Mouse (Mus musculus) heart, adult 8-10 months (tissue): ENCODE results near the gene Uck1. TPM values are rescaled to one million over a fixed set of nuclear protein-coding genes. Genes with fewer than 3 reads are reported as not detected.

ENCODE experiments used
- DNase-seq: peaks from one replicate; pipeline ENCODE4 v3.0.0; 2022; ENCODE audit warnings: low spot score
- total RNA-seq, 4 experiments: library from RNA; stranded (reverse); gene quantifications; 2 replicates each; pipeline ENCODE4 v1.2.4; 2022

The Uck1 gene
- total RNA-seq, 4 experiments from 2014 or later, result 22.9 to 24.5 (median 23.3) TPM

DNA sequence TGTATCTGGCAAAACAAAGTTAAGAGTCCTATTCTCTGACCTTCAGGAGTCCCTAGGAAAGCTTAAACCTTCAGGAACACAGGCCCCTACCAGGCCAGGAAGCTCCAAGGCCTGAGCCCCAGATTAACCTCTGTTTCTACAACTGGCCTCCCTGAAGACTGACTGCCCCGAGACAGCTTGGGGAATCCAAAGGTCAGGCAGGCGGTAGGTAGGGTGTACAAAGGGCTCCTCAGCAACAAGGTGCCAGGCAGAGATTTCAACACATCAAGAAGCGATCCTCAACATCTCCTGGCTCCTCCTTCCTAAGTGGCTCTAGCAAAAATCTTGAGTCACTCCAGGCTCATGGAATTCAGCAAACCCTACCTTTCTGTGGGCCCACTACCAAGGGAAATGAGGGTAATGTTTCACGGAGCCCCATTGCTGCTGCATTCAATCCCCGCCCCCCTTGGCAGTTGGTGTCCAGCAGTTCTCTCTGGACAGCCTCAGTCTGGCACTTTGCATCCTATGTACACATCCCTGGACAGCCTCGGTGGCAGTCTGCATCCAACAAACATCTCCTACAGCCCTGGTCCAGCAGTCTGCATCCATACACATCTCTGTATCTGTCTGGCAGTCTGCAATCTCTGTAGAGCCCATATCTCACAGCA is 949 bp downstream of the Uck1 start:
- no peak for DNase-seq

GRCm38 (mm10) chr2:32256273-32256672 is 3.7 kb downstream of the Uck1 start:
- no peak for DNase-seq

DNA sequence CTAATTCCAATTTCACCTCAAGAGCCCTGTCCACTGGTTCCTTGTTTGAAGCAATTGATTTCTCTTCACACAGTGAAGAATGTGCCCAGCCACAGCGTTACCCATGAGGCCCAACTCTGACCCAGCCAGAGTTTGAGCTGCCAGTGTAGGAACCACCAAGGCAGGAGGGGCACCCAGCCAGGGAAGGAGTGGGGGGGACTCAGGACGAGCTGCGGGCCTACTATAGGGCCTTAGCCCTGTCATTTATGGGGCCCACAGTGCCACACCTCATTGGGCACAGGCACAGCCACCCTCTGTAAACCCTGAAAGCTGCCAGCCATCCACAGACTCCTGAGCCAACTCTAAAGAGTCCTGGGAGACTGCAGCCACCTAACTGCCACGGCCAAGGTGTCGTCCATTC is 5.4 kb downstream of the Uck1 start:
- DNase-seq, result no peak

DNA sequence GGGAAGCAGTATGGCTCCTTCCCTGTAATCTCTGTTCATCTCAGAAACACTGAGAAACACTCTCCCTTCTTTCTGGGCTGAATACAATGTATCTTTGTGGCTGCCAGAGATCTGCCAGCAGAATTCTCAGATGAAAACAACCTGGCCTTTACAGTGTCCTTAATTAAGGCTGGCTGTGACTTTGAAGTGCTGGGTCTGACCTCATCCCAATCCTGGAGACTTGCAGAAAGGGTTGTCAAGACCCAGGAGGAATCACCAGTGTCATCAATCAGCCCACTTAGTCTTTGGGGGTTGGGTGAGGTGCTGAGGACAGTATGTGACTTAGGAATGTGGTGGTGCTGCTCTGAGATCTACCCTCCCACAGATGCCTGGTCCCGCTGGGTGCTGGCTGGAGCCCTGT is 6.6 kb downstream of the Uck1 start:
- DNase-seq, result no peak

GRCm38 (mm10) chr2:32252658-32253057 is 7.3 kb downstream of the Uck1 start:
- no peak for DNase-seq

DNA sequence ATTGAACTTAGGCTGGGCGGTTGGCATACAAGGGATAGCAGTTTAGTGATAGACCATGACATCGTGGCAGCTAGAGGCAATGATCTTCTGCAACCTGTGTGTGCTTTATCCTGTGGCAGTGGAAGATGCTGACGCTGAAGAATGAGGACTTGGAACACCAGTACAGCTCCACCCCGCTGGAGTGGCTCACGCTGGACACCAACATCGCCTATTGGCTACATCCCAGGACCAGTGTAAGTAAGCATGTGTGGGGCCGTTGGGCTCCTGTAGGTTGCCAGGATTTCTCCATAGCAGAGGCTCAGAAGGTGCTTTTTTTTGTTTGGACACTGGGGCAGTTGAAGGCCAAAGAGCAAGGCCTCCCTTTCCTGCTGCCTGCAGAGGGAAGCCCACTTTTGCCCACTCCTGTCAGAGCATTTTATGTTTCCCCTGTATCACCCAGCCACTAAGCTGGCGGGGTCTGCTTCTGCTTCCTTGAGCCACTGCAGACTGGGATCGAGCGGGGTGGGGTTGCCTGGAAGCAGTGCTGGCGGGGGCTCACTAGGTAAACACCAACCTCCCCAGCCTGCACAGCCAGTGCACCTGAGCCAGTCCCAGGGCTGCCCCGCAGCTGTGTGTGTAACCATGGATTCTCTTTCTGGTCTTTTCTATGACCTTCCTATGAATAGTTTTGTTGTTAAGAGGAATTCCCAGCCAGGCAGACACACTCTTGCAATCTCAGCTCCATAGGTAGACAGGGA is 8.0 kb downstream of the Uck1 start:
- DNase-seq, result peak; percentile 19

DNA sequence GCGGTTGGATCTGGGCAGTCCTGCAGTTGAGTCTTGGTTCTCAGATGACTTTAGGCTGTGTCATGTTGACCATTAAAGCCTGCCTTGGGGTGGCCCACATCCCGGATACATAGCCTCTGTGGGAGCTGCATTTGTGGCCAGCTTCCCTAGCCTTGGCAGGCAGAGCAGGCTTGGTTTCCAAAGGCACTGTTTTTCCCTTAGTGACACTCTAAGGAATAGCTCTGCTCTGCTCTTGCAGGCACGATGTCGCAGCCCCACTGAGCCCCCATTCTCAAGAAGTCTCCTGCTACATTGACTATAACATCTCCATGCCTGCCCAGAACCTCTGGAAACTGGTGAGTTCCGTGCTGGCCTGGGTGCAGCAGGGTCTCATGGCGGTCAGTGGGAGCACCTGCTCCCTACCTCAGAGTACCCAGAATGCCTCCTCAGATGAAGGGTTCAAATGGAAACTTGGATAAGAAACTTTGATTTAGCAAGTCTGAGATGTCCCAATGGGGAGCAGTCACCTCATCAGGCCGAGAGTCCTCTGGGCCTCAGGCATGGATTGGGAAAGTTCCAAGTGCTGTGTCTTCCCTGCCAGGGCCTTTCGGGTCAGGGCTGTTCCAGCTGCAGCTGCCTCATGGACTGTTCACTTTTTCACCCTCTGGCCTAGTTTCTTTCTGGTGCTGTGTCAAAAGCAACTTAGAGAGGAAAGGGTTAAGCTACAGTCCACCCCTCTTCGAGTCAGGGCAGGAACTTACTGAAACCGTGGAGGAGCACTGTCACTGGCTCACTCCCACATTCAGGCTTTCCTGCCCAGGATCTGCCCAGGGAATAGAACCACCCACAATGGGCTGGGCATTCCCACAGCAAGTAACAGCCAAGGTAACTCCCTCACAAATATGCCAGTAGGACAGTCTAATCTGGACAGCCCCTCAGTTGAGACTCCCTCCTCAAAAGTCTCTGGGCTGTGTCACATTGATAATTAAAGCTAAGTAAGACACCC is 11.3 kb downstream of the Uck1 start:
- DNase-seq, result peak; percentile 20

- DNase-seq, result no peak
Measured at GRCm38 (mm10) chr2:32246741-32247140, 13.2 kb downstream of the Uck1 start.

GRCm38 (mm10) chr2:32242986-32243385 is 17.0 kb downstream of the Uck1 start:
- no peak for DNase-seq

GRCm38 (mm10) chr2:32240591-32240990 is 19.4 kb downstream of the Uck1 start:
- DNase-seq, result no peak

DNA sequence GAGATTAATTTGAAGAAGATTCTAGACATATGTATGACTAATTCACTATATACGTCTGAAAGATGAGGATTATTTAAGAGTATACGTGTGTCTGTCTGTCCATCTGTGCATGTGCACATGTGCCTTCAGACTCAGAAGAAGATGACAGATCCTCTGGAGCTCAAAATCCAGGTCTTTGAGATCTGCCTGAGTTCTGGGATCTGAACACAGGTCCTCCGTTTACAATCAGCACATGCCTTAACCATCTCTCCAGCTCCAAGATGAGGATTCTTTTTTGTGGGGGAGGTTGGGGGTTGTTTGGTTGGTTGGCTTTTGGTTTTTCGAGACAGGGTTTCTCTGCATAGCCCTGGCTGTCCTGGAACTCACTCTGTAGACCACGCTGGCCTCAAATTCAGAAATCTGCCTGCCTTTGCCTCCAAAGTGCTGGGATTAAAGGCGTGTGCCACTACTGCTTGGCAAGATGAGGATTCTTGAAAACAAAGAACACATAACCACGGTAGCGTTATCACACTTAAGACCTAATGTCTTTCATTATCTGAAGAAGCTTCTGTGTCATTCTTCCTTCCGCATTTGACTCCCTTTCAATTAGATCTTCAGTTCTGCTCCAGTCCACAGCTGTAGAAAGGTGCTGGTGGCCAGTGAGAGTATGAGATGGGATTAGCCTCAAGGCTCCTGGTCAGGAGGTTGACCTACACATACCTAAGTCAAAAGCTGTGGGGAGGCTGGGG is 21.1 kb downstream of the Uck1 start:
- DNase-seq, result no peak

DNA sequence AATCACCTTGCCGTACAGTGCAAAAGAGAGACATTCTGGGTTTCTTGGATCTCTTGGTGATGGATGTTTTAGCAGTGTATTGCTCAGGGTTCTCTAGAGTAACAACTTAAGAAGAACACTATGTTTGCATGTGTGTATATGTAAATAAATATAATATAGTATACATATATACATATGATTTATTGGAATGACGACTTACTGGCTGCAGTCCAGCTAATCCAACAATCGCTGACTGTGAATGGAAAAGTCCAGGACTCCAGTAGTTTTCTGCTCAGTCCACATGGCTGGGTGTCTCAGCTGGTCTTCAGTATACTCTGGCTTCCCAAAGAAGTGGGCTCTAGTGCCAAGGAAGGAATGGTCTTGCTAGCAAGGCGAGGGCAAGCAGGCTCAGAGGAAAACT is 22.4 kb downstream of the Uck1 start:
- no peak for DNase-seq

DNA sequence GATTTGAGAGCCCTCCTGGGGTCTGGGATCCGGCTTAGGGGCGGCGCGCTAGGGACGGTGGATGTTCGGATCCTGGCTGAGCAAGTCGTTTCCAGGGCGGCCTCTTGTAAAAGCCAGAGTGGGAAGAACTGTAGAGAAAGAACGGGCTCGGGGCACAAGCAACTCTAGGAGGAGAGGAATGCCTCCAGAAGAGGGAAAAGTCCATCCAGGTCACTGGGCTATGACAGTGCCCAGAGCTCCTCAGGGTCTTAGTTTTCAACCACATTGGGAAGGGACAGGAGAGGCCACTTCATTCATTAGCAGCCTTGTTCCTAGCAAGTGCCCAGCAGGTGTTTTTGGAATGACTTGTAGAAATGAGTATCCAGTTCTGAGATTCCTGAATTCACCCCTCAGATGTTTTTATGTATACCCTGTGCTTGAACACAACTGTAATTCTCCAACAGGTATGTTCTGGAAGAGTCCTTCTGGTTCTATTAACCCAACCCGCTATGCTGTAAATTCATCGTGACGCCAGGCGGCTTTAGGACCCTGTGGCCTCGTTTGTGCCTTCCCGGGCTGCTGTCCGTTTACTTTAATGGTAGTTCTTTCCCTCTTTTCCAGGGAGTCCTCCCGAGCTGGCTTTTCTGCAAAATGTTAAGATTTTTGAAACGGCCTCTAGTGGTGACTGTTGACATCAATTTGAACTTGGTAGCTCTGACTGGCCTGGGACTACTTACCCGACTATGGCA is 23.0 kb downstream of the Uck1 start:
- DNase-seq, result peak; percentile 65

DNA sequence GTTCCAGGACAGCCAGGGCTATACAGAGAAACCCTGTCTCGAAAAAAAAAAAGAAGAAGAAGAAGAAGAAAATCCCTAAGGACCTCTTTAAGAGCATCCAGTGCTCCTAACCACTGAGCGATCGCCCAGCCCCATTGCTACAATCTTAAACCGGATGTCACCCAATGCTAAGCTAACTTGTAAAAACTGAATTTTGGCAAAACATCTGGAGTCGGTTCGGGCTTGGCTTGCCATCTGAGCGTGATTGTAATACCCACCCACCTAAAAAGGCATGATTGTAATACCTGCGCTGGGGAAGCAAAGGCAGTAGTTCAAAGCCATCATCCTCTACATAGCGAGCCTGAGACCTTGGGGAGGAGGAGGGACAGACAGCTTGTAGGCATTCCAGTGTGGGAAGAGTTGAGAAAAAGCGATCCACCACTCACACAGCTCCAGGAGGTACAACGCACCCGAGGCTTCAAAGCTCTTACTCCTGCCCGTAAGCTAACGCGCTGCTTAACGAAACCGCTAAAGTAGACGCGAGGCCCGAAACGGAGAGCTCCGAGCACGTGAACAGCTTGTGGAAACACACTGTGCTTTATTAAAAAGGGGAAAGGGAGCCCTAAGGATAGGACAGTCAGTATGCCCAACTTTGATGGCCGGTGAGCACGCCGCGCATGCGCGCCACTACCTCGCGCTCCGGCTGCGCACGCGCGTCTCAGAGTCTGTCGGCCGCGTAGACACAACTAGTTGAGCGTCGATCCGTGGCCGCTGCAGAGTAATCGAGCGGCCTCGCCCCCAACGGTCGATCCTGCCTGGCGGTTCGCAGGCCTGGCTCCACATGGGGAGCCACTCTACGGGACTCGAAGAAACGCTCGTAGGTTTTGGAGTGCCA is 23.8 kb downstream of the Uck1 start, which contains the start of gene Pomt1:
Gene Pomt1, plus strand, starts transcription at position 705 of the 874 bp plus-strand sequence.
- DNase-seq, result peak; percentile 88

DNA sequence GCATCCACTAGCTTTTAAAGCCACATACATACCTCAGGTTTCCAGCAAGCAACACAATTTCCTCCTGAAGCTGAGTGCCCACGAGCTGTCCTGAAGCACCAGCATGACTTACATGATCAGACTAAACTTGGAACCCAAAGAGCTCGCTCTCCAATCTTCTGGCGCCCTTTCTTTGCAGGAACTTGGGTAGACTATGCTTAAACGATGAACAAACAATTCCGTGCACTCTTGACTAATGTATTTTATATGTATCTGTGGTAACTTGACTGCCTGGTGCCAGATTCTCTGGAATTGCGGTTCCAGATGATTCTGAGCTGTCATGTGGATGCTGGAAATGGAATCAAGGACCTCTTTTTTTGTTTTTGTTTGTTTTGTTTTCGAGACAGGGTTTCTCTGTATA is 24.5 kb downstream of the Uck1 start:
- DNase-seq, result no peak

GRCm38 (mm10) chr2:32222057-32222456 is 37.9 kb downstream of the Uck1 start:
- DNase-seq, result no peak

DNA sequence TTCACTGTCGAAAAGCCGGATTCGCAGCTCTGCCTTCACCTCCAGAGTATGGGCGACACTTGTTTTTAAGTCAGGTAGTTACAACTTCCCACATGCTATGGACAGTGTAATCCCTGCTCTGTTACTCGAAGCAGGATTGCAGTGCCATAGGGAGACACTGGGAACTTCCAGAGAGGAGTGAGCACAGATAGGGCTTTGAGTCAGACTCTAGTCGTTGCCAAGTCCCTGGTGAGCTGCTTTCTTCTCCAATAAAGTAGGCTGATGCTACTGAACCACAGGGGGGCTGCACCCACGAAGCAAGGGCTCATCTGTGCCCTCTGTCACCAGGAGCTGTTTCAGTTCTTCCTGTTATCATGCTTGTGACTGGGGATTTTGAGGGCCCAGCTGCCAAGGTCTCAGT is 38.4 kb downstream of the Uck1 start:
- no peak for DNase-seq

DNA sequence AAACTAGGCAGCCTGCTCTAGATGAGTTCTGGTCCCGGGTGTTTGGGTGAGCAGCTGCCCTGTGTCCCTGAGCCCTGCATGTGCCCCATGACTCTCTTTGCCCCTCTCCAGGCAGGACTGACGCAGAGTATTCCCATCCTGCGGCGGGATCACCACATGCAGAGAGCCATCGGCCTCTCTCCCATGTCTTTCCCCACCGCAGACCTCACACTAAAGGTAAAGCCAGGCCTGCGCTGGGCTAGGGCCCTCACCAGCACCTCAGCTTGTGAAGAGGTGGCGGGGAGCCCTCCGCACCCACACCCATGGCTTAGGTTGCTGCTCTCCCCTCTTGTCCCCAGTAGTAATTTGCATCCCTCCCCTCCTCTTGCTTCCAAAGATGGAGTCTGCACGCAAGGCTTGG is 39.0 kb downstream of the Uck1 start:
- no peak for DNase-seq

GRCm38 (mm10) chr2:32220021-32220420 is 39.9 kb downstream of the Uck1 start:
- DNase-seq, result peak; percentile 24

DNA sequence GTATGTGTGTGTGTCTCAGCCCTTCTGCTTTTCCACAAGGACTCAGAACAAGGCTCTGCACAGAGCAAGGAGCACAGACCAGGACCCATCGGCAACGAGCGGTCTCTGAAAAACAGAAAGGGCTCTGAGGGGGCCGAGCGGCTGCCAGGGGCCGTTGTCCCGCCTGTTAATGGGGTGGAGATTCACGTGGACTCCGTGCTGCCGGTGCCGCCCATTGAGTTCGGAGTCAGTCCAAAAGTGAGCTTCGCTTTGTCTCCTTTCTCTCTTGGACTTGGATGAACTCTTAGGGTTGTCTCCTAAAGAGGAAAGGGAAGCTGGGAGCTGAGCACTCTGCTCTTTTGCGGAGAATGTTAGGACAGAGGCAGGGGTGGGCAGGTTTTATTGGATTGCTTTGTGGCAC is 40.5 kb downstream of the Uck1 start:
- DNase-seq, result no peak
